Mouse (Mus musculus) lung, embryonic 15.5 days (tissue): ENCODE data around the gene Cul4b. TPM values are rescaled to one million over a fixed set of nuclear protein-coding genes. Genes with fewer than 3 reads are reported as not detected.
"Not testable (repeated sequence)": the region's sequence is repeated elsewhere in the genome, so short reads cannot be mapped to it uniquely, and the experiment has no call there.

Source experiments
- ATAC-seq: fragments of 200-750 bp; cut with Nextera tagmentation; 2 replicates; pipeline ENCODE4 v1.8.0; 2017; ENCODE audit warnings: moderate number of reproducible peaks, borderline replicate concordance; ENCODE audit not compliant: low FRiP score, low TSS enrichment; ENCODE audit errors: extremely low read depth
- H3K27ac ChIP-seq: fragments of 300-500 bp; sonication (generic); 2 replicates; pipeline ENCODE4 v1.5.1; 2015; ENCODE audit warnings: moderate library complexity, mild to moderate bottlenecking, inconsistent platforms
- H3K27me3 ChIP-seq: fragments of 300-500 bp; sonication (generic); 2 replicates; pipeline ENCODE4 v1.6.1; 2015; ENCODE audit warnings: inconsistent platforms
- H3K36me3 ChIP-seq: fragments of 300-500 bp; sonication (generic); 2 replicates; pipeline ENCODE4 v1.6.1; 2015; ENCODE audit warnings: inconsistent platforms
- H3K4me1 ChIP-seq: fragments of 300-500 bp; sonication (generic); 2 replicates; pipeline ENCODE4 v1.6.1; 2015; ENCODE audit warnings: inconsistent platforms
- H3K4me2 ChIP-seq: fragments of 300-500 bp; sonication (generic); 2 replicates; pipeline ENCODE4 v1.6.1; 2015; ENCODE audit warnings: inconsistent platforms, mild to moderate bottlenecking, moderate library complexity
- H3K4me3 ChIP-seq: fragments of 300-500 bp; sonication (generic); 2 replicates; pipeline ENCODE4 v1.5.1; 2015; ENCODE audit warnings: mild to moderate bottlenecking, inconsistent platforms
- H3K9ac ChIP-seq: fragments of 300-500 bp; sonication (generic); 2 replicates; pipeline ENCODE4 v1.6.1; 2015; ENCODE audit warnings: inconsistent platforms
- H3K9me3 ChIP-seq: fragments of 300-500 bp; sonication (generic); 2 replicates; pipeline ENCODE4 v1.6.1; 2016; ENCODE audit warnings: inconsistent platforms
- WGBS: fragments of 180-500 bp; shearing (Covaris S2); methylation state at CpG from one replicate; pipeline ENCODE4 v1.1.7; 2015; 5-methylcytosine and 5-hydroxymethylcytosine counted together
- polyA plus RNA-seq: library from polyadenylated mRNA; unstranded; fragments of >200 nt; fragmentation: Nextera tagmentation; extraction: Ambion mirVana; gene quantifications from 2 replicates; pipeline ENCODE4 v1.2.1, GENCODE M21; 2015

Gene Cul4b
- polyA plus RNA-seq, 1 experiment from 2014 or later, result 23.7 TPM

DNA sequence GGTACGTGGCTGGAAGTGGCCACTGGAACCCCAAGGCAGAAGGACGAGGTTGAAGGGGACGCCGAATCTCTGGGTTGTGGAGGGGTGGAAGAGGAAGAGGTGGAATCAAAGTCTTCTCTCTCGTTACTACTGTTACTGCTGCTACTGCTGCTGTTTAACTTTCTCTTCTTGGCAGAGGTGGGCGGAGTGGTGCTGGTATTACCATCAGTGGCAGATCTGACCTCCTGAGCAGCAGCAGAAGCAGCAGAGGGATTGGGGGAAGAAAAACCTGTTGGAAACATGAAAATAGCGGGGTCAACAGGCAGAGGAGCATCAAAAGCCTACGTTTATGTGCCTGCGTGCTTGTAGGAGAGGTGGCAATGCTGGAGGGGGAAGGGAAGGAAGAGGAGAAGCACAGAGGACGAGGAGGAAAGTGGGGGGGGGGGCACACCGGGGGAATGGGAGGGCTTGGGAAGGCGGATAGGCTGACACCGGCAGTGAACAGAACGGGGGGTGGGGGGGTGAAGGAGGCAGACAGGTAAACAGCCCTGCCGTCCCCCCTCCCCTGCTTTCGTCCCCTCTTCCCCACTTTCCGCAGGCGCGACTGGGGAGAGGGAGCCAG, 12.0 kb downstream of the Cul4b start:
- no peaks in the 10 kb centered on the region for H3K27me3 ChIP-seq
- no peaks in the 10 kb centered on the region for H3K9me3 ChIP-seq
- no peaks in the 10 kb centered on the region for H3K36me3 ChIP-seq
- peak overlapping the region; percentile 60 for H3K4me2 ChIP-seq
- peak overlapping the region; percentile 56 for H3K4me3 ChIP-seq
- peak overlapping the region; percentile 46 for H3K9ac ChIP-seq
- H3K27ac ChIP-seq, result peak overlapping the region; percentile 97
- WGBS, result 22% methylated on average over 9 of the region's 19 CpGs
- no peak for ATAC-seq
- H3K4me1 ChIP-seq, result no peaks in the 10 kb centered on the region

GRCm38 (mm10) chrX:38553255-38553654, 22.7 kb downstream of the Cul4b start:
- no peak for ATAC-seq
- no peak overlapping the region for H3K4me3 ChIP-seq
- no peaks in the 10 kb centered on the region for H3K4me1 ChIP-seq
- no peaks in the 10 kb centered on the region for H3K27me3 ChIP-seq
- no peak overlapping the region for H3K27ac ChIP-seq
- no peak overlapping the region for H3K9ac ChIP-seq
- no peaks in the 10 kb centered on the region for H3K9me3 ChIP-seq
- H3K36me3 ChIP-seq, result peaks cover under 1% of the 10 kb centered on the region
- no peak overlapping the region for H3K4me2 ChIP-seq

- H3K27ac ChIP-seq, result no peak overlapping the region
- WGBS, result 1% methylated on average over 7 of the region's 7 CpGs
Observed at GRCm38 (mm10) chrX:38514556-38514955, 61.4 kb downstream of the Cul4b start.

GRCm38 (mm10) chrX:38504846-38505245, 71.2 kb downstream of the Cul4b start:
- WGBS, result 82% methylated on average over 13 of the region's 14 CpGs
- Histone ChIP-seq H3K4me1 (no peaks in the 10 kb centered on the region), H3K9me3 (no peaks in the 10 kb centered on the region), H3K27ac (no peak overlapping the region), H3K27me3 (no peaks in the 10 kb centered on the region), H3K9ac (no peak overlapping the region), H3K36me3 (no peaks in the 10 kb centered on the region), H3K4me2 (no peak overlapping the region), H3K4me3 (no peak overlapping the region)
- ATAC-seq, result no peak

More at GRCm38 (mm10) chrX:38514556-38514955, 61.4 kb downstream of the Cul4b start:
- Histone ChIP-seq H3K4me1 (no peaks in the 10 kb centered on the region), H3K4me2 (no peak overlapping the region), H3K36me3 (no peaks in the 10 kb centered on the region), H3K4me3 (no peak overlapping the region), H3K27me3 (no peaks in the 10 kb centered on the region), H3K9me3 (no peaks in the 10 kb centered on the region), H3K9ac (no peak overlapping the region)
- ATAC-seq, result no peak

DNA sequence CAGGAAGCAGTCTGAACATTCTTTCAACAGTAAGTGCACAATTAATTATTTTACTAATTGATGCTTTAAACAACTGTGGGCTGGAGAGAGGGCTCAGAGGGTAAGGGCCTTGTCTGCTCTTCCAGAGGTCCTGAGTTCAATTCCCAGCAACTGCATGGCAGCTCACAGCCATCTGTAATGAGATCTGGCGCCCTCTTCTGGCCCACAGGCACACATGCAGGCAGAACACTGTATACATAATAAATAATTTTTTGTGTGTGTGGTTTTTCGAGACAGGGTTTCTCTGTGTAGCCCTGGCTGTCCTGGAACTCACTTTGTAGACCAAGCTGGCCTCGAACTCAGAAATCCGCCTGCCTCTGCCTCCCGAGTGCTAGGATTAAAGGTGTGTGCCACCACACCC, 73.8 kb downstream of the Cul4b start:
- not testable (repeated sequence) for H3K36me3 ChIP-seq, H3K9ac ChIP-seq, H3K9me3 ChIP-seq, H3K27ac ChIP-seq, H3K27me3 ChIP-seq, ATAC-seq, H3K4me1 ChIP-seq, H3K4me2 ChIP-seq, H3K4me3 ChIP-seq
- 66% methylated on average over 5 of the region's 5 CpGs for WGBS

DNA sequence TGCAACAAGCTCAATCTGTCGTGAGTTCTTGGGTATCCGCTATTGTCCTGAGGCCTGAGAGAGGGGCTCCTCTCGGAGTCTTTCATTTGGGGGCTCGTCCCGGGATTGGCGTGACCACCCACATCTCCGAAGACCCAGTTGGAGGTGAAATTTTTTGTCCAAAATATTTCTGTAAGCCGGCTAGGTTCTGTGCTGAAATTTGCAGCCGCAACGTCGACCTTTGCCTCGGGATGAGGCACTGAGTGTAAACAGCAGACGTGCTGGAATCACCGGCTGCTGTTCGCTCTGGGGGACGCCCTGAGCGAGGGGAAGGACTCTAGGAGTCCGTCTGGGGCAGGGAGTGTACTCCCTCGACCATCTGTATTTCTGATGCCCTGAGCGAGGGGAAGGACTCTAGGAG, 90.5 kb downstream of the Cul4b start:
- Histone ChIP-seq H3K4me2 (peak overlapping the region; percentile 29; the same call in 1 of the 2 replicates), H3K4me3 (peak overlapping the region; percentile 4; the same call in 1 of the 2 replicates)
- H3K9ac ChIP-seq, ATAC-seq, H3K27ac ChIP-seq, H3K9me3 ChIP-seq, H3K27me3 ChIP-seq, H3K36me3 ChIP-seq, H3K4me1 ChIP-seq: not testable (repeated sequence)
- 31% methylated on average over 20 of the region's 20 CpGs for WGBS

Other genes starting within 250 kb of the Cul4b start
- gene Lamp2, start 119.7 kb downstream of the Cul4b start, polyA plus RNA-seq, result 127 and 137 TPM in 2 replicates
- 87.7 and 90.5 TPM in 2 replicates for gene Mcts1, start 24.4 kb upstream of the Cul4b start, polyA plus RNA-seq
- 28.6 and 30.6 TPM in 2 replicates for gene C1galt1c1, start 58.9 kb upstream of the Cul4b start, polyA plus RNA-seq
- gene 6030498E09Rik, start 196.5 kb upstream of the Cul4b start, polyA plus RNA-seq, result 0.13 TPM in 1 of 2 replicates, not detected in the other